ENCODE assay signal across 20 mouse cellular contexts in genomic region chr2:148900305-148900704, GRCm38 (mm10). TPM values are rescaled to one million over a fixed set of nuclear protein-coding genes. Genes with fewer than 3 reads are reported as not detected.
"Had no signal": no experiment of that assay in that cellular context is flagged by ENCODE, and none has a peak within 500 bp of the region (broad histone marks: within the 10 kb centered on the region; RNA-seq: fewer than 3 reads in every experiment).

No protein-coding gene starts in this region.

- H3K36me3 ChIP-seq: limb, embryonic 10.5 days; liver, embryonic 15.5 days; midbrain, embryonic 15.5 days had no signal

- H3K27ac ChIP-seq: left cerebral cortex, adult 2 months; limb, embryonic 10.5 days; liver, embryonic 15.5 days; macrophage; midbrain, embryonic 15.5 days had no signal

- H3K4me3 ChIP-seq: left cerebral cortex, adult 2 months; limb, embryonic 10.5 days; liver, embryonic 15.5 days; megakaryocyte, embryonic 14.5 days; midbrain, embryonic 15.5 days had no signal

- H3K9me3 ChIP-seq: limb, embryonic 10.5 days; liver, embryonic 15.5 days; megakaryocyte, embryonic 14.5 days; midbrain, embryonic 15.5 days had no signal

- H3K4me2 ChIP-seq: liver, embryonic 11.5 days; liver, embryonic 15.5 days; lung, embryonic 14.5 days; midbrain, embryonic 11.5 days; midbrain, embryonic 15.5 days had no signal

- H3K9ac ChIP-seq: liver, embryonic 15.5 days; lung, embryonic 14.5 days; midbrain, embryonic 15.5 days had no signal

- H3K4me1 ChIP-seq: limb, embryonic 10.5 days; liver, embryonic 15.5 days had no signal

- DNase-seq: kidney, adult 11 months; kidney, adult 9 months; kidney, postnatal 10 days; kidney, postnatal 4 days; lung, embryonic 14.5 days; lung, postnatal 10 days; right cerebral cortex, postnatal 25 days; thymus, postnatal 36 days had no signal

- H3K27me3 ChIP-seq: liver, embryonic 15.5 days; megakaryocyte, embryonic 14.5 days; midbrain, embryonic 15.5 days had no signal

- ATAC-seq: midbrain, embryonic 15.5 days had no signal

RNA-seq across cellular contexts. Expression of gene 9230104L09Rik, which starts 35.5 kb away (rescaled TPM):
- polyA plus RNA-seq: limb, embryonic 10.5 days; limb, embryonic 14.5 days; liver, embryonic 11.5 days; liver, embryonic 15.5 days; lung, embryonic 14.5 days; macrophage; midbrain, embryonic 11.5 days; midbrain, embryonic 15.5 days; neural tube, embryonic 14.5 days; small intestine, adult 2 months; stomach, embryonic 16.5 days had no signal
